Comparison of ENCODE assay signal across 8 mouse cellular contexts in the genomic region with DNA sequence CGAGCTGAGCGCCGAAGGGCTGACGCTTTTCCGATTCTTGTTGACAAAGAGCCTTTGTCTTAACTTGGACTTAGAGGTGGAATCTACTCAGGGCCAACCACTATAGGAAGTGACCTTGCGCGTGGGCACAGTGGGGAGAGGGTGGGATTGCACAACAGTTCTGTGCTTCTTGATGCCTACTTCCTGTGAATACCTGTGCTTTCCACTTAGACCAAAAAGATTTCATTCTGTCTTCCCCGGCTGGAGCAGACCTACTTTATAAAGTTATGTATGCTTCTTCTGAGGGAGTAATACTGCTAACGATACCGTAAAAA. TPM values are rescaled to one million over a fixed set of nuclear protein-coding genes. Genes with fewer than 3 reads are reported as not detected.
DNase-seq lines count a peak whose midpoint lies in the region; ATAC-seq and TF ChIP-seq lines count a peak whose summit lies in the region.

TSS of gene Traip (plus strand) at position 215 of the 314 bp plus-strand sequence.

- WGBS in kidney, adult 2 months, result 86% methylated on average over 10 of the region's 10 CpGs
- WGBS in liver, embryonic 16.5 days (ENCODE audit: insufficient replicate concordance), result 79% methylated on average over 10 of the region's 10 CpGs

- peaks cover 31% of the 10 kb centered on the region for H3K79me2 ChIP-seq in MEL (ENCODE audit: control insufficient read depth, insufficient read depth, low read length, poor library complexity)

- peak within 1 kb of the TSS; percentile 48; the same call in 1 of the 2 replicates for H3K27ac ChIP-seq in kidney, adult 2 months (ENCODE audit: insufficient read depth, low read depth, low read length)
- peak within 1 kb of the TSS; percentile 71 for H3K27ac ChIP-seq in MEL (ENCODE audit: control insufficient read depth, low read depth, low read length)
- H3K27ac ChIP-seq in liver, embryonic 16.5 days (ENCODE audit: low read length), result peak within 1 kb of the TSS; percentile 59

- no peaks in the 10 kb centered on the region for H3K27me3 ChIP-seq in kidney, adult 2 months (replicated peaks; ENCODE audit: control insufficient read depth, insufficient read depth, low read length)
- H3K27me3 ChIP-seq in MEL (ENCODE audit: control insufficient read depth in 1 of 2, insufficient read depth in 2 of 2, low read length in 2 of 2), result no peaks in the 10 kb centered on the region
- H3K27me3 ChIP-seq in liver, embryonic 16.5 days (ENCODE audit: control insufficient read depth, insufficient read depth, low read depth, low read length), result no peaks in the 10 kb centered on the region

- no peak for TF ChIP-seq RAD21 in MEL (IDR thresholded peaks at IDR 0.05; ENCODE audit: low read depth, low read length)

- no peak for TF ChIP-seq POLR2A in kidney, adult 2 months (IDR thresholded peaks at IDR 0.05; ENCODE audit: low read depth, low read length)
- no peak for TF ChIP-seq POLR2A in MEL (IDR thresholded peaks at IDR 0.05; ENCODE audit: control insufficient read depth in 1 of 2, insufficient read depth in 1 of 2, low read depth in 1 of 2, low read length in 2 of 2, poor library complexity in 1 of 2)

- no peaks in the 10 kb centered on the region for H3K36me3 ChIP-seq in kidney, adult 2 months (ENCODE audit: control insufficient read depth, insufficient read depth, low read length)
- H3K36me3 ChIP-seq in MEL (ENCODE audit: control insufficient read depth in 1 of 2, insufficient read depth in 2 of 2, low read length in 2 of 2), result peaks cover 0 to 12% of the 10 kb centered on the region in 2 experiments; a peak in 2 of 4 replicates
- H3K36me3 ChIP-seq in liver, embryonic 16.5 days (ENCODE audit: control insufficient read depth, insufficient read depth), result no peaks in the 10 kb centered on the region

- H3K4me1 ChIP-seq in kidney, adult 2 months (ENCODE audit: control insufficient read depth, insufficient read depth, low read length), result no peaks in the 10 kb centered on the region
- H3K4me1 ChIP-seq in MEL (ENCODE audit: control insufficient read depth in 1 of 2, insufficient read depth in 2 of 2, low read length in 2 of 2), result peaks cover 0 to 13% of the 10 kb centered on the region in 2 experiments; a peak in 2 of 4 replicates
- peaks cover 24% of the 10 kb centered on the region for H3K4me1 ChIP-seq in liver, embryonic 16.5 days (ENCODE audit: control insufficient read depth, low read depth, low read length)

- no peaks in the 10 kb centered on the region for H3K9me3 ChIP-seq in MEL (replicated peaks; ENCODE audit: insufficient read depth, low read length)
- H3K9me3 ChIP-seq in liver, embryonic 16.5 days (replicated peaks; ENCODE audit: control insufficient read depth, low read length), result no peaks in the 10 kb centered on the region

- no peak; a peak in 2 of 4 replicates for TF ChIP-seq EP300 in MEL (IDR thresholded peaks at IDR 0.05; ENCODE audit: low read depth in 1 of 2, low read length in 2 of 2)

- H3K9ac ChIP-seq in MEL (ENCODE audit: control insufficient read depth, low read depth, low read length, poor library complexity, severe bottlenecking), result peak within 1 kb of the TSS; percentile 90
- peak within 1 kb of the TSS; percentile 70 for H3K9ac ChIP-seq in liver, embryonic 16.5 days (ENCODE audit: low read depth, low read length)

- DNase-seq in kidney, adult 2 months, result no peak
- no peak for DNase-seq in kidney, adult 8-10 months
- peak; percentile 61 for DNase-seq in MEL (ENCODE audit: low read depth, low spot score)
- no peak for DNase-seq in adrenal gland, postnatal 14 days
- no peak for DNase-seq in cerebellum, adult 9-11 months

- no peak for TF ChIP-seq CTCF in kidney, adult 2 months (conservative IDR thresholded peaks at IDR 0.05; ENCODE audit: insufficient read depth, insufficient read length, low read depth, low read length)
- no peak for TF ChIP-seq CTCF in MEL (IDR thresholded peaks at IDR 0.05 in 2 of 3, conservative IDR thresholded peaks at IDR 0.05 in 1 of 3; ENCODE audit: control insufficient read depth in 1 of 3, insufficient read depth in 1 of 3, low read depth in 2 of 3, low read length in 3 of 3, poor library complexity in 1 of 3, severe bottlenecking in 1 of 3)

- H3K4me2 ChIP-seq in liver, embryonic 16.5 days (ENCODE audit: low read depth, low read length), result peak within 1 kb of the TSS; percentile 69

- H3K4me3 ChIP-seq in kidney, adult 2 months (ENCODE audit: insufficient read depth, low read depth, low read length), result peak within 1 kb of the TSS; percentile 76
- H3K4me3 ChIP-seq in MEL (ENCODE audit: control insufficient read depth in 1 of 2, insufficient read depth in 1 of 2, low read depth in 2 of 2, low read length in 2 of 2), result peak within 1 kb of the TSS; percentile 85 to 96
- H3K4me3 ChIP-seq in liver, embryonic 16.5 days (ENCODE audit: low read depth, low read length), result peak within 1 kb of the TSS; percentile 78

- ATAC-seq in granulocyte monocyte progenitor cell, adult 5-6 weeks (replicated peaks; ENCODE audit: poor library complexity, severe bottlenecking), result peak; percentile 33; the same call in 1 of the 2 replicates
- ATAC-seq in liver, embryonic 16.5 days (ENCODE audit: low read depth), result no peak
- no peak for ATAC-seq in CD4-positive, CD25-positive, alpha-beta regulatory T cell, adult 4 months

TF ChIP-seq in MEL, 35 proteins besides CTCF, POLR2A, EP300 and RAD21:
- no peak for TF ChIP-seq SMC3 (IDR thresholded peaks at IDR 0.05; ENCODE audit: low read depth, low read length)
- no peak for TF ChIP-seq POLR2AphosphoS2 (IDR thresholded peaks at IDR 0.05; ENCODE audit: low read length)
- TF ChIP-seq ZKSCAN1 (IDR thresholded peaks at IDR 0.05; ENCODE audit: low read depth, low read length), result no peak
- no peak for TF ChIP-seq USF2 (IDR thresholded peaks at IDR 0.05; ENCODE audit: borderline replicate concordance in 1 of 2, insufficient read depth in 1 of 2, low read depth in 1 of 2, low read length in 2 of 2)
- no peak for TF ChIP-seq USF1 (IDR thresholded peaks at IDR 0.05; ENCODE audit: low read depth, low read length)
- TF ChIP-seq JUND (IDR thresholded peaks at IDR 0.05; ENCODE audit: low read depth, low read length), result no peak
- no peak for TF ChIP-seq MEF2A (IDR thresholded peaks at IDR 0.05; ENCODE audit: extremely low read depth, insufficient replicate concordance, low read depth, low read length, poor library complexity, severe bottlenecking)
- no peak for TF ChIP-seq MYB (IDR thresholded peaks at IDR 0.05; ENCODE audit: low read depth, low read length)
- TF ChIP-seq MXI1 (IDR thresholded peaks at IDR 0.05; ENCODE audit: low read depth, low read length), result 0 out of 2 replicates have a peak, but pooled peaks have one; percentile 18
- 0 out of 2 replicates have a peak, but pooled peaks have one; percentile 32 for TF ChIP-seq SIN3A (IDR thresholded peaks at IDR 0.05; ENCODE audit: low read length)
- no peak for TF ChIP-seq ZC3H11A (IDR thresholded peaks at IDR 0.05; ENCODE audit: low read depth, low read length)

RNA-seq across cellular contexts. Expression of gene Traip, which starts in this region (rescaled TPM):
- 0.26 and 0.28 TPM in 2 replicates for polyA plus RNA-seq in kidney, adult 2 months (2012; rRNA removed)
- total RNA-seq in MEL (2012; rRNA removed), result 37.3 and 43.6 TPM in 2 replicates
- polyA plus RNA-seq in MEL (2012; ENCODE audit: insufficient read depth in 1 of 2, insufficient read length in 2 of 2, low read depth in 1 of 2, low replicate concordance in 2 of 2, missing spikeins in 1 of 2), result 10 to 100 TPM in 1 of 2 experiments, not detected in 1; 65.2 TPM
- 11.1 and 19.4 TPM in 2 replicates for total RNA-seq in granulocyte monocyte progenitor cell, adult 5-6 weeks (2014; fragmentation: Nextera tagmentation)
- total RNA-seq in granulocyte monocyte progenitor cell, adult 5-6 weeks (2017), result 24.0 and 29.7 TPM in 2 replicates
- 11.1 and 13.3 TPM in 2 replicates for polyA plus RNA-seq in liver, embryonic 16.5 days (2015; fragmentation: Nextera tagmentation; extraction: Ambion mirVana)
- 3.7 and 5.7 TPM in 2 replicates for total RNA-seq in adrenal gland, postnatal 14 days (2021)
- polyA plus RNA-seq in CD4-positive, CD25-positive, alpha-beta regulatory T cell, adult 4 months (2017; shearing (Covaris generic)), result 1 to 10 TPM; 2.4 to 5.1 TPM
